Mouse (Mus musculus) kidney, adult 18-20 months (tissue): ENCODE measurements around the gene A630089N07Rik.
"Not testable (repeated sequence)": the region's sequence is repeated elsewhere in the genome, so short reads cannot be mapped to it uniquely, and the experiment has no call there.

Experiments used
- DNase-seq: peaks from one replicate; pipeline ENCODE4 v3.0.0; 2021

Gene A630089N07Rik

GRCm38 (mm10) chr16:98081889-98082818 is at the start of gene A630089N07Rik:
TSS of gene A630089N07Rik (minus strand) at chr16:98082450.
- DNase-seq = peak; percentile 86

GRCm38 (mm10) chr16:98107109-98107508 is 24.9 kb upstream of the A630089N07Rik start:
- no peak for DNase-seq

GRCm38 (mm10) chr16:98081550-98081888 is 731 bp downstream of the A630089N07Rik start:
- DNase-seq = not testable (repeated sequence)

DNA sequence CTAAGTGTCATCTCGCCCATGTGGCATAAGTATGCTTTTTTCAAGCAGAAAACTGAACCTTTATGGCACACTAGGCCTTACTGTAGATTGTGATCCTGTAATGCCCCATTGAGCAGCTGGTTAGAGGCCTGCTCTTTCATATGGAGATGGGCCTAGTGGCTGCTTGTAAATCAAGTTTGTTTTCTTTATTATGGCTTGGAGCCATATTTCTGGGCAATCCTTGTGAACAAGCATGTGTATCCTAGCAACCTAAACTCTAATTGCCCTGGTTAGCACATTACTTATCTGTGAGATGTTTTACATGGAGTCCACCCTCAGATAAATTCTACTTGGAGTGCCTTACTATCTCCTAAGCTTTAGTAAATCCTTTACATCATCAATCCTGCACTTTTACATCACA is 1.1 kb downstream of the A630089N07Rik start:
- DNase-seq = not testable (repeated sequence)

GRCm38 (mm10) chr16:98079382-98079781 is 2.9 kb downstream of the A630089N07Rik start:
- DNase-seq = not testable (repeated sequence)

DNA sequence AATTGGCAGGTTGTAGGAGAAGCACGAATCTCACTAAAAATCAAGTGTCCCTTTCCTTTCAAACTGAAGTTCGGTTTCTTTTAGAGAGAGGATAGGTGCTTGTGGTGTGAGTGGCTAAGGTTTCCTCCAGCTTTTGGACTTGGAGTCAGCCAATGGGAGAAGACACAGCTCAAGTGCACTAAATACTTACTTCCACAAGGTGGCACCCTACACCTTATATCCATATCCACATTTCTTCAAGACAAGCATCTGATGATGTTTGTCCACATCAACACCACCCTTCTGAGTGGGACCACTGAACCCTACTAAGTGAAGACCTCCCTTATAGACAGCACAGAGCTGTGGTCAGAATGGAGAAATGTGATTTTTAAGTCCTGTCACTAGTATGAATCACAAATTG is 40.6 kb downstream of the A630089N07Rik start:
- DNase-seq = peak; percentile 3

- DNase-seq = not testable (repeated sequence)
Observed at GRCm38 (mm10) chr16:98034971-98035370, 47.3 kb downstream of the A630089N07Rik start.

GRCm38 (mm10) chr16:98026186-98026585 is 56.1 kb downstream of the A630089N07Rik start:
- DNase-seq = not testable (repeated sequence)

- no peak for DNase-seq
Observed at GRCm38 (mm10) chr16:98022657-98023345, 59.4 kb downstream of the A630089N07Rik start.

GRCm38 (mm10) chr16:98022081-98022480 is 60.2 kb downstream of the A630089N07Rik start:
- DNase-seq = no peak

DNA sequence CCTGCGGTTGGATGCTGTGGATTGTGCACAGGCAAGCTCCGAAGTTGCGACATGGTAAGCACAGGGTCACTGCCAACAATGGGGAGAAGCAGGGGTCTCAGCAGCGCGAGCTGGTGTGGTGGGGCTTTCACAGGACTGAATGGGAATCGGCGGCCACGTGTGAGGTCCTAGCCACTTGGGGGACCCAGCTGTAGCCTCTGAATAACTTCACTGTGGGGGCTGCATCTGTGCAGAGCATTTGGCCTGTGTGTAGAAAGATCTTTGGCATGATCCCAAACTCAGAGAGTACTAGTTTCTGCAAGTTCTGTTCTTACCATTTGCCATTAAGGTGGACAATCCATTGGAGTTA is 84.9 kb downstream of the A630089N07Rik start:
- DNase-seq = not testable (repeated sequence)

DNA sequence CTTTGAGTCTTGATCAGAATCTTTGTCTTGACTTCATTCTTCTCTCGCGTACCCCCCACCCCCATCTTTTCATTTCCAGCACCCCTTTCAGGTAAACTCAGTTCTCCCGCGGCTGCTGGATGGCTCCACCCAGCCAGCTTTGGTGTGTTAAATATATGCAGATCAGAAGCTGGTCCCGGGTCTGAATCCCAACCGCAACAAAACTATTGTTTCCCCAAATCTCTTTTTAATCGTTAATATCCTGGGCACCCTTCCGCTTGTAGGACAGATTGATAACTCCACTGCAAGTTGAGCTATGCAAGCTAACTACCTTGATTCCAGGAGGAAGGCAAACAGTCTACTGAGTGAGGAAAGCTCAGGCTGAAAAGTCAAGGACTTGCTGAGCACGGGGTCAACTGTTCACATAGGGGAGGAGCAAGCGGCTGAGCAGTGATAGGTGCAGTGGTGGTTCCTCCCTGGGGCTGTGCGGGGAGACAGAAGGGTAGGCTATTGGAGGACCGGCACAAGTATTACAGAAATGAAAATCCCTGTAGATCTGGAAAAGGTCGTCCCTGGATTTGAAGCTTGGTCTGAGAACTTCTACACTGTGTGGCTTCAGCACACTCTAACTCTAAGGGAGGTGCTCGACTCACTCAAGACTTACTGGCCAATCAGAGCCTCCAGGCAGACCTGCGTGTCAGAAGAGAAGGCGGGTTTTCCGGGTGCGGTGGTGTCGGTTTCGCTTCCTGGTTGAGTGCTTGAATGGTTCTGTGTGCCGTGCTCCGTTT is 85.5 kb downstream of the A630089N07Rik start, which contains the start of gene B230307C23Rik:
TSS of gene B230307C23Rik (plus strand) at position 700 of the 767 bp plus-strand sequence.
- peak; percentile 88 for DNase-seq

GRCm38 (mm10) chr16:97995849-97996615 is 86.2 kb downstream of the A630089N07Rik start:
- DNase-seq = peak; percentile 13

GRCm38 (mm10) chr16:97992477-97992876 is 89.8 kb downstream of the A630089N07Rik start:
- not testable (repeated sequence) for DNase-seq

DNA sequence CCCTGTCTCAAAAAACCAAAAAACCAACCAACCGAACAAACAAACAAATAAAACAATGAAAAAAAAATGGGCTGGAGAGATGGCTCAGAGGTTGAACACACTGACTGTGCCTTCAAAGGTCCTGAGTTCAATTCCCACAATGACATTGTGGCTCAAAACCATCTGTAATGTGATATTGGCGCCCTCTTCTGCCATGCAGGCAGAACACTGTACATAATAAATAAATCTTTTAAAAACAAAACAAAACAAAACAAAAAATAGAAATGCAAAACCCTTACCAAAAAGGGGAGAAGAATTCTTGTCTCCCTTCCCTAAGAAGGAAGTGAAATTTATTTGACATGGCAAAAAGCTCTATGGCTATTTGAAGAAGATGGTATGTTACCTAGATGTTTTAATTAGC is 90.7 kb downstream of the A630089N07Rik start:
- DNase-seq = no peak

- DNase-seq = no peak
Observed at GRCm38 (mm10) chr16:97984589-97984988, 97.7 kb downstream of the A630089N07Rik start.

DNA sequence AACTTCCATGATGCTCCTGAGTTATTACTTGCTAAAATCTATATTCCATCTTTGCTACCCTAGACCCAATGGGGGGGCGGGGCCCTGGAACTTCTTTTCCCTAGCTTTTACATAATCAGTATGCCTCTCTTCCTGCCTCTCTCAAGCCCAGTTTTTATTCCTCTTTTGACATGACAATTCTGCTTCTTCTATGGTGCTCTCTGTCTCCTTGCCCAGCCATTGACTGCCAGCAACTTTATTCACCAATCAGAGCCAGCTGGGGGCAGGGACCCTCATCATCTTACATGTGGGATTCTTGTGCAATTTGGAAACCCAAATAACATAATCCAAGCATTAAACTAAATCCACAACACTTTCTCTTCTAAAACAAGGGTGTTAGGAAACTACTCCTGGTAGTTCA is 100.9 kb downstream of the A630089N07Rik start:
- no peak for DNase-seq

DNA sequence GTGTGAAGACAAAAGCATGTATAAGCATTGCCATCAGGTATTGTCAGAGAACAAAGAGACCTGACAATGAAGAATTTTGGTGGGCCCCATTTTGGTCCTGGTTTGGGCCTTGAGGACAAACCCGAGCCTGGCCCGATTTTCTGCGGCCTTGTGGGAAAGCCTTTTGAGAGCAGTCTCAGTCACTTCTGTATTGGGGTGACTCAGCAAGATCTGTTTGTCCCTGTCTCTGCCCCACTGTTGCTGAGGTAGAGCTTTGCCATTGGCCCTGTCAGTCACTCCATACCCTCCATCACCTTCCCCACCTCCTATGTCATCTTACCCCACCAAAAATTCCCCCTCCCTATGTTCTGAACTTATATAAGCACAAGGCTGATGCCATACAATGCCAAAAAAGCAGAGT is 104.5 kb downstream of the A630089N07Rik start:
- DNase-seq = no peak

DNA sequence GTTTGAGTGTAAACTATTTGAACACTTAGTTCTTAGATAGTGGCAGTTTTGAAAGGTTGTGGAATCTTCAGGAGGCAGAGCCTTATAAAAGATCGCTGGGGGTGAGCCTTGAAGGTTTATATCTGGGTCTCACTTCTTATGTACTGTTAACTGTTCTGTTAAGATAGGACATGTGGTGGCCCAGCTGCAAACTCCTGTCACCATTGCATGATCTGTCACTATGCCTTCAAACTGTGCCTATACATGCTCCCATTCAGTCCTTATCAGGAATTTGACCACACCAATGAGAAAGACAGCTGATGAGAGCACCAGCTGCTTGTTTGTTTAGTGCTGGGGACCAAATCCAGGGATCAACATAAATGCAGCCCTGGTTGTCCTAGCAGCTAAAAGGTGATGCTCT is 105.0 kb downstream of the A630089N07Rik start:
- no peak for DNase-seq

- no peak for DNase-seq
Observed at GRCm38 (mm10) chr16:97963956-97964540, 118.2 kb downstream of the A630089N07Rik start.

GRCm38 (mm10) chr16:97962151-97962948 is 119.9 kb downstream of the A630089N07Rik start, which contains the start of the genes C2cd2 and Zbtb21:
TSS of gene C2cd2 (minus strand) at chr16:97962598.
TSS of gene Zbtb21 (minus strand) at chr16:97962622.
- DNase-seq = peak; percentile 96
